Mouse (Mus musculus): ENCODE data around the gene Narfl. TPM values are rescaled to one million over a fixed set of nuclear protein-coding genes. Genes with fewer than 3 reads are reported as not detected.
A peak's percentile ranks its signal among the peaks of the same experiment; 100 is the strongest.

Narfl gene
- polyA plus RNA-seq, 1 experiment from 2014 or later = 27.1 TPM

- Histone ChIP-seq H3K4me2 (peak overlapping the region; percentile 99), H3K9me3 (no peaks in the 10 kb centered on the region), H3K9ac (peak overlapping the region; percentile 92), H3K4me1 (peaks cover 81% of the 10 kb centered on the region), H3K27me3 (replicated peaks) (no peaks in the 10 kb centered on the region), H3K4me3 (peak overlapping the region; percentile 74), H3K36me3 (peaks cover 50% of the 10 kb centered on the region), H3K27ac (replicated peaks) (peak overlapping the region; percentile 98)
- WGBS = under 1% methylated on average over 77 of the region's 77 CpGs
- peak; percentile 94 for ATAC-seq (ENCODE audit: extremely low read depth, insufficient number of reproducible peaks, low FRiP score, low TSS enrichment)
Measured at GRCm38 (mm10) chr17:25832436-25833290, 59.1 kb downstream of the Narfl start.

Small RNAs within 50 kb of the gene (microRNA-seq; reads per million reads assigned to microRNA genes)
- gene Gm25083 = not detected
- 1.0 reads per million for gene Mir3082
- not detected for gene Mir6966

Other genes with a start within 250 kb of the Narfl start
- 0.53 and 1.5 TPM in 2 replicates for gene Sox8, start 203.1 kb upstream of the Narfl start, polyA plus RNA-seq (2015; fragmentation: Nextera tagmentation; extraction: Ambion mirVana)
- 30.2 and 35.7 TPM in 2 replicates for gene Lmf1, start 194.7 kb upstream of the Narfl start, polyA plus RNA-seq (2015; fragmentation: Nextera tagmentation; extraction: Ambion mirVana)
- 3.2 and 3.4 TPM in 2 replicates for gene Gng13, start 56.6 kb upstream of the Narfl start, polyA plus RNA-seq (2015; fragmentation: Nextera tagmentation; extraction: Ambion mirVana)
- 18.8 and 20.4 TPM in 2 replicates for gene Chtf18, start 46.4 kb upstream of the Narfl start, polyA plus RNA-seq (2015; fragmentation: Nextera tagmentation; extraction: Ambion mirVana)
- 13.3 and 13.7 TPM in 2 replicates for gene Rpusd1, start 46.1 kb upstream of the Narfl start, polyA plus RNA-seq (2015; fragmentation: Nextera tagmentation; extraction: Ambion mirVana)
- gene Mslnl, start 37.7 kb upstream of the Narfl start, polyA plus RNA-seq (2015; fragmentation: Nextera tagmentation; extraction: Ambion mirVana) = not detected in 2 replicates
- 28.7 and 32.4 TPM in 2 replicates for gene Msln, start 19.4 kb upstream of the Narfl start, polyA plus RNA-seq (2015; fragmentation: Nextera tagmentation; extraction: Ambion mirVana)
- 50.2 and 51.3 TPM in 2 replicates for gene Haghl, start 11.9 kb downstream of the Narfl start, polyA plus RNA-seq (2015; fragmentation: Nextera tagmentation; extraction: Ambion mirVana)
- gene Ccdc78, start 12.8 kb downstream of the Narfl start, polyA plus RNA-seq (2015; fragmentation: Nextera tagmentation; extraction: Ambion mirVana) = 0.09 and 0.17 TPM in 2 replicates
- gene Fam173a, start 19.1 kb downstream of the Narfl start, polyA plus RNA-seq (2015; fragmentation: Nextera tagmentation; extraction: Ambion mirVana) = 62.2 and 69.9 TPM in 2 replicates
- 0.84 TPM in 1 of 2 replicates, not detected in the other for gene AC134908.4, start 21.9 kb downstream of the Narfl start, polyA plus RNA-seq (2015; fragmentation: Nextera tagmentation; extraction: Ambion mirVana)
- 28.1 and 28.9 TPM in 2 replicates for gene Metrn, start 23.4 kb downstream of the Narfl start, polyA plus RNA-seq (2015; fragmentation: Nextera tagmentation; extraction: Ambion mirVana)
- 1.0 and 1.1 TPM in 2 replicates for gene Fbxl16, start 35.3 kb downstream of the Narfl start, polyA plus RNA-seq (2015; fragmentation: Nextera tagmentation; extraction: Ambion mirVana)
- gene Wdr24, start 49.9 kb downstream of the Narfl start, polyA plus RNA-seq (2015; fragmentation: Nextera tagmentation; extraction: Ambion mirVana) = 14.2 and 15.1 TPM in 2 replicates
- 36.7 and 37.4 TPM in 2 replicates for gene Jmjd8, start 55.1 kb downstream of the Narfl start, polyA plus RNA-seq (2015; fragmentation: Nextera tagmentation; extraction: Ambion mirVana)
- 287 and 324 TPM in 2 replicates for gene Stub1, start 59.6 kb downstream of the Narfl start, polyA plus RNA-seq (2015; fragmentation: Nextera tagmentation; extraction: Ambion mirVana)
- gene Rhbdl1, start 63.5 kb downstream of the Narfl start, polyA plus RNA-seq (2015; fragmentation: Nextera tagmentation; extraction: Ambion mirVana) = 0.45 and 0.98 TPM in 2 replicates
- gene Gm20683, start 68.0 kb downstream of the Narfl start, polyA plus RNA-seq (2015; fragmentation: Nextera tagmentation; extraction: Ambion mirVana) = 2.3 and 2.4 TPM in 2 replicates
- gene Rhot2, start 71.1 kb downstream of the Narfl start, polyA plus RNA-seq (2015; fragmentation: Nextera tagmentation; extraction: Ambion mirVana) = 18.3 and 22.1 TPM in 2 replicates
- gene Wdr90, start 87.7 kb downstream of the Narfl start, polyA plus RNA-seq (2015; fragmentation: Nextera tagmentation; extraction: Ambion mirVana) = 12.3 and 15.1 TPM in 2 replicates
- 159 and 173 TPM in 2 replicates for gene Mcrip2, start 95.0 kb downstream of the Narfl start, polyA plus RNA-seq (2015; fragmentation: Nextera tagmentation; extraction: Ambion mirVana)
- 35.7 and 43.2 TPM in 2 replicates for gene Mettl26, start 101.3 kb downstream of the Narfl start, polyA plus RNA-seq (2015; fragmentation: Nextera tagmentation; extraction: Ambion mirVana)
- gene Wfikkn1, start 107.1 kb downstream of the Narfl start, polyA plus RNA-seq (2015; fragmentation: Nextera tagmentation; extraction: Ambion mirVana) = 0.23 and 0.38 TPM in 2 replicates
- 16.1 and 16.4 TPM in 2 replicates for gene Rab40c, start 146.0 kb downstream of the Narfl start, polyA plus RNA-seq (2015; fragmentation: Nextera tagmentation; extraction: Ambion mirVana)
- 60.4 and 62.1 TPM in 2 replicates for gene Pigq, start 171.2 kb downstream of the Narfl start, polyA plus RNA-seq (2015; fragmentation: Nextera tagmentation; extraction: Ambion mirVana)
- 0.06 TPM in 1 of 2 replicates, not detected in the other for gene Nhlrc4, start 171.2 kb downstream of the Narfl start, polyA plus RNA-seq (2015; fragmentation: Nextera tagmentation; extraction: Ambion mirVana)
- 0.13 and 0.15 TPM in 2 replicates for gene A930017K11Rik, start 178.8 kb downstream of the Narfl start, polyA plus RNA-seq (2015; fragmentation: Nextera tagmentation; extraction: Ambion mirVana)
- 9.3 and 10.6 TPM in 2 replicates for gene Capn15, start 212.0 kb downstream of the Narfl start, polyA plus RNA-seq (2015; fragmentation: Nextera tagmentation; extraction: Ambion mirVana)